Mouse (Mus musculus): Measurements from ENCODE around the gene Gm49403.

DNA sequence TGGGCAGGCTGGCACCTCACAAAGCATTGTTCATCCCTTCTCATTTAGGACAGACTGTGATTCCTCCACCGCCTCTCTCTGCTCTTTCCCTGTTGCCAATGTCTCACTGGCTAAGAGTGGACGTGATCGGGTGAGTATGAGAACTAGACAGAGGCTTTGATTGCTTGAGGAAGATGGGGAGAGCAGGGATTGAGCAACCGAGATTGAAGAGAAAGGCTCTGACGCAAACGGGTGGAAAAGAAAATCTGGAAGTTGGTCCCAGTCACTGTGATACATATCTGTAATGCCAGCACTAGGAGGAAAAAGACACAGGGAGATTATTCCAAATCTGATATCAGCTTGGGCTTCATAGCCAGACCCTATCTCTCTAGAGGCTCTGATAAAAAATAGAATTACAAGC is 40.8 kb upstream of the Gm49403 start:
- no peak for TF ChIP-seq CTCF (IDR thresholded peaks at IDR 0.05; ENCODE audit: low read depth, low read length)
- no peak for TF ChIP-seq TAL1 (conservative IDR thresholded peaks at IDR 0.05; ENCODE audit: low read depth, low read length)
- TF ChIP-seq GATA1 (IDR thresholded peaks at IDR 0.05; ENCODE audit: borderline replicate concordance, low read length): no peak

Measured in G1E (cell line).